Mouse (Mus musculus) layer of hippocampus, postnatal 10 days (tissue): ENCODE measurements at regions not wholly inside any gene's neighbourhood (a gene's known extent, or its start where the extent isn't known, plus 50 kb on each side); places are given as distances from the start of the nearest gene placed in this dataset.

Experiments used
- DNase-seq, 2 experiments: peaks; one replicate each; pipeline ENCODE4 v3.0.0; 2021; ENCODE audit warnings: low spot score in 2 of 2

GRCm38 (mm10) chr4:34105251-34105650 is 55.3 kb upstream of the Spaca1 start:
- DNase-seq, result no peak

- DNase-seq, result no peak
Observed at GRCm38 (mm10) chr4:34114323-34114722, 64.3 kb upstream of the Spaca1 start.

DNA sequence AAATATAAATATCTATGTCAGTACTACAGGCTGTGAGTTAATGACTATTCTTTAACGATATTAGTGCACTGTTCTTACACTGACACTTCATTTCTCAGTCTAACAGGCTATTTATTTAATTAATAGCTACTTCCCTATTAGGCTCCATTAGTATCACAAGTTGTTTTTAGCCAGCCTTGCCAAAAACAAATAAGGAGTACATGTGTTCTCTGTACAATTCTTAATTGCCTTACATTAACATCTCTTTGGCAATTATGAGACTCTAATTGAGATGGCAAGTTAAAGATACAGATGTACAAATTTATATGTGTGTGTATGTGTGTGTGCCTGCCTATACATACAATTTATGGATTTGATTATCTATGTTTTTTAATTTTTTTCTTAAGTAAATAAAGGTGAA is 67.1 kb upstream of the Spaca1 start:
- no peak for DNase-seq

DNA sequence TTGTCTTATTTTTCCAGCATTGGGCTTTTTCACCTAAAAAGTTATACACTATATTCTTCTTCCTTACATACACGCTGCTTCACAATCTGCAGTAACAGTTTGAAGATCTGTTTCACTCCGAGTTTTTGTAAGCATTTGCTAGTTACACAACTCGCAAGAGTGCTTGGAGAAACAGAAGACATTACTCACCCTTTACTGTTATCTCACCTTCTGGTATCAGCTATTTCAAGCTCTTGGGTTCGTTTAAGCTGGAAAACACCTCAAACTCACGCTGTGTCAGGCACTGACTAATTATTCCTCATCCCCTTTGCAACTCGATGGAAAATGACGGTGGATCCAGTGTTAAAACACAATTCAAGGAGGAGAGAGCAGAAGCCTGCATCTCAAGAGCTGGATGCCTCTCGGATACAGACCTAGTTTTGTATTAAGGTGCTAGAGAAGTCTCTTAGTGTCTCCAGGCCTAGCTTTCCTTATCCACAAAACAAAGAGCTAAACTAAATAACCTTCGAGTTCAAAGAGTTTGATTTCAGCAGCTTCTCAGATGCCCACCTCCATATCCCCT is 73.0 kb upstream of the Spaca1 start:
- DNase-seq, result no peak

- no peak for DNase-seq
Observed at GRCm38 (mm10) chr4:34128224-34128623, 78.2 kb upstream of the Spaca1 start.

DNA sequence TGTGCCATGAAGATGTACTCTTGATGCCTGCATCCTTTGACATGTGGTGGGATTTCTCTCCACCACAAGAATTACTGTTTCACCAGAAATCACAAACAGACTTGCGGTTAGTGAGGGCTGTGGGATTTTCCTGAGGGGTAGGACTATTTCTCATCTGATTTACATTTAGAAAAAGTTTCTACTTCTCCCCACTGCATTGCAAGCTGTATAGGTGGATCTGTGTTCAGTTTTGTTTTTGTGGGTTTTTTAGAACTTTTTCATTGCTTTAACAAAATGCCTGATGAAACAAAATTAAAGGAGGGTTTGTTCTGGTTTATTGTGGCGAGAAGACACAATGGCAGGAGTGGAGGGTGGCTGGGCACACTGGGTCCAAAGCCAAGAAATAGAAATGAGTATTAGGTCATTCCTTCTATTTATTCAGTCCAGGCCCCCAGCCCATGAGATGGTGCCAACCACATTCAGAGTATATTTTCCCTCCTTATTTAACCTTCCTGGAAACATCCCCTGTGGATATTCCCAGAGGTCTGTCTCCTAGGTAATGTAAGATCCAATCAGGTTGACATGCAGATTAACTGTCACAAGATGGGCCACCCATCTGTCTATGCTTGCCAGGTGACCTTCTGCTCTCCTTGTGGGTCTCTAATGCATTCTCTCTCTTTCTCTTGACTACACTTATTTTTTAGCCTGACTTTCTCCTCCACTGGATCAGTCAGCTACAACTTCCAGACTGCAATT is 96.3 kb upstream of the Spaca1 start:
- DNase-seq, result no peak

DNA sequence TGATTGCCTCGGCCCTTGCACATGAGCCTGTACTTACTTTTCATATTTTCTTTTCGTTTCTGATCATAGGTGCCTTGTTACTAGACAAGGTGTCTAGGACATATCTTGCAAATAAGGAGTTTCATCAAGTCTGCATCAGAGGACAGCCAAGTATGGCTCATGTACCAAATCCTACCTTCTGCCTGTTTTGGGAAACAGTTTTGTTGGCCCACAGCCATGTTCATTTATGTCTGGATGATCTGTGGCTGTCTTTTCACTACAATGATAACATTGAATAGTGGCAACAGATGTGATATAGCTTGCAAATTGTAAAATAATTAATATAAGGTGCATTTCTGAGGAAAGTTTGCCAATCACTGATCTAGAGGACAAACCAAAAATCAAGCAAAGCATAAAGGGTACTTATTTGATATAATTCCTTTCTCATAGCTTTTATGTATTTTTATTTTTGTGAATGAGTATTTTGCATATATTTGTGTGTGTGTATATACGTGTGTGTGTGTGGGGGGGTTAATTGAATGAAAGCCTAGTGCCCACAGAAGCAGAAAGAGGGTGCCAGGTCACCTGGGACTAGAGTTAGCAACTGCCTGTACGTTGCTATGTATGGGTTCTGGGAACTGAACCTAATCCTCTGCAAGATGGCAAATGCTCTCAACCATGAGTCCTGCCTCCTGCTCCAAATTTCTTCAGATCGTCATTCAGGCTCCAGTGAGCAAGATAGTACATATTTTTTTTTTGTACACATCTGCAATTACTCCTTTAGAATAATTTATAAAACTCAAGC is 99.2 kb upstream of the Spaca1 start:
- DNase-seq, result no peak

- DNase-seq, result no peak
Observed at GRCm38 (mm10) chr4:34151605-34152347, 101.8 kb upstream of the Spaca1 start.

GRCm38 (mm10) chr4:34155501-34155900 is 105.5 kb upstream of the Spaca1 start:
- no peak for DNase-seq

DNA sequence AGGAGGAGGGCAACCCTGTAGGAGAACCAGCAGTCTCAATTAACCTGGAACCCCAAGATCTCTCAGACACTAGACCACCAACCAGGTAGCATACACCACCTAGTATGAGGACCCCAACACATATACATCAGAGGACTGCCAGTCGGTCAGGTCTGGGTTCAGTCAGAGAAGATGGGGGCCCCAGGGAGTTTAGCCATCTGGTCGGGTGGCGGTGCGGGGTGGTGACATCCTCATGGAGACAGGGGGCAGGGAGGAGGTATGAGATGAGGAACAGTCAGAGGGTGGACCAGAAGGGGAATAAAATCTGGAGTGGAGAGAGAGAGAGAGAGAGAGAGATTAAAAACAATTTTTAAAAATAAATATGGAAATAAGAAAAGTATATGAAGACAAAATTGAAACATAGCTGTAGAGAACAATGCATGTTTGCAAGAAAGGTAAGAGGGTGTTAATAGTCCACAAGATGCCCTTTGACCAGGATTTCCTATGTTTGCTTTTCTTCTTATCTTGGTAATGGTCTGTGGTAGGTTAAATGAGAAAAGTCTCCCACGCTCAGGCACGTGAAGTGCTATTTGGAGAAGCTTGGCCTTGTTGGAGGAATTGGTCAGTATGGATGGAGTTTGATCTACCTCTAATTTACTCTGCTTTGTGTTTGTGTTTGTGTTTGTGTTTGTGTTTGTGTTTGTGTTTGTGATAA is 108.0 kb upstream of the Spaca1 start:
- DNase-seq, result no peak

DNA sequence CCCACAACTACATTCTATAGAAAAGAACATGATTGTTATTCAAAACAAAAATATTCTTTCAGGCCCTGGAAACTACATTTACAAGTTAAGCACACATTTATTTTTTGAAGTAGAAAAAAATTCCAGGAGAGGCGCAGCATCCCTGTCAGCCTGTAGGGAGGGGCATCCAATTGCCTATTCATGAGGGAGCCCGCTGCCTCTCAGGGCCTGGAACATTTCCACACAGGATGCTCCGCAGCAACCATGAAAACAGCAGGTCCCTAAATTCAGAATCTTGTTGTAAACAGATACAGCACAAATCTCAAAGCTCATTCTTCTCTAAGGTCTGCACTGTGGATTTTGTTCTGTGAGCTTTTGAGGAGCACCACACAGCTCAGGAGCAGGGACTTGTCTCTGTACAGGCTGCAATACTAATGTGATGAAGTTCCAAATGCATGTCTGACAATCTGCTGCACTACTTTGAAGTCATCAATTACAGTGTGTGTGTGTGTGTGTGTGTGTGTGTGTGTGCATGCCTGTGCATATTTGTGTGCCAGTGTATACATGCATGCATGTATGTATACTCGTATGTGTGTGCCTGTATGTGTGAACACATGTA is 121.4 kb upstream of the Spaca1 start:
- peak; percentile 17 to 26 for DNase-seq

GRCm38 (mm10) chr4:34172000-34172399 is 122.0 kb upstream of the Spaca1 start:
- no peak for DNase-seq

- no peak for DNase-seq
Observed at GRCm38 (mm10) chr4:34177421-34177820, 127.4 kb upstream of the Spaca1 start.

GRCm38 (mm10) chr4:34186522-34186921 is 136.5 kb upstream of the Spaca1 start:
- no peak for DNase-seq

- DNase-seq, result no peak
Observed at GRCm38 (mm10) chr4:34203193-34203848, 153.3 kb upstream of the Spaca1 start.

DNA sequence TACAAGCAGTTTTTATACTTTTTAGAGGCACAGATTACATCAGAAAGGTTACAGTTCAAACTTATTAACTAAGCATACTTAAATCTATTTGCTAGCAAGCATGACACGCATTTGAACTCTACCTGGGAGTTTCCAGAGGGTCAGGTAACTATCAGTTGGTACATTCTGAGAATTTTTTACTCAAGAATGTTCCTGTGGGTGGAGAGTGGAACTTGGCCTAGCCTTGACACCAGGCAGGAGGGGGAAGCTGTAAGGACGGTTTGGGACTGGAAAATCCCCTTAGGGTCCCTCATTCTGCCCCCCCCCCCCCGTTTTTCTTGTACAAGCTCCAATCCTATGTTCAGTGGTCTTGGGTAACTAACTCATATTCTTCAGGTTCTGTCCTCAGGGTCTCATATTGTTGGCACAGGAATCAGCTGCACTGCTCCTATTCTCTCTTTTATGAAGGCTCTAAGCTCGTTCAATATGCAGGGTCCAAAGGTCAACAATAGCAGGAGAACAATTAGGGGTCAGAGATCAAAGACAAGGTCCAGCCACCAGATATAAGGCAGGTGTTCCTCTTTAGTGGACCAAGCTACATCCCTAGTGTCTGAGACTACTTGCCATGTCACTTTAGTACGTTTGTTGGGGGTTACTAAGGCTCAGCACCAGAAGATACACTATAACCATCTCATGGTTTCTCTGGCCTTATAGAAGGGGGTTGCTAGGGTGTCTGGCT is 159.3 kb upstream of the Spaca1 start:
- DNase-seq, result no peak

GRCm38 (mm10) chr4:34213731-34214130 is 163.7 kb upstream of the Spaca1 start:
- DNase-seq, result no peak

GRCm38 (mm10) chr4:34214346-34214745 is 164.4 kb upstream of the Spaca1 start:
- DNase-seq, result no peak

GRCm38 (mm10) chr4:34221915-34222314 is 171.9 kb upstream of the Spaca1 start:
- DNase-seq, result no peak
